Mouse (Mus musculus): ENCODE measurements around the gene 1700022I11Rik.

- TF ChIP-seq POLR2A (IDR thresholded peaks at IDR 0.05; ENCODE audit: low read depth, low read length) (no peak), CTCF (conservative IDR thresholded peaks at IDR 0.05; ENCODE audit: insufficient read depth, insufficient read length, low read depth, low read length) (no peak)
Observed at GRCm38 (mm10) chr4:43019641-43020465, 50.4 kb downstream of the 1700022I11Rik start.
